Mouse (Mus musculus) mesoderm, embryonic 11.5 days (tissue): ENCODE data around the gene Ldoc1.

ENCODE experiments used
- DNase-seq: peaks from one replicate; pipeline ENCODE4 v3.0.0-alpha.2; 2012; ENCODE audit warnings: low read depth, low spot score

Ldoc1 gene

DNA sequence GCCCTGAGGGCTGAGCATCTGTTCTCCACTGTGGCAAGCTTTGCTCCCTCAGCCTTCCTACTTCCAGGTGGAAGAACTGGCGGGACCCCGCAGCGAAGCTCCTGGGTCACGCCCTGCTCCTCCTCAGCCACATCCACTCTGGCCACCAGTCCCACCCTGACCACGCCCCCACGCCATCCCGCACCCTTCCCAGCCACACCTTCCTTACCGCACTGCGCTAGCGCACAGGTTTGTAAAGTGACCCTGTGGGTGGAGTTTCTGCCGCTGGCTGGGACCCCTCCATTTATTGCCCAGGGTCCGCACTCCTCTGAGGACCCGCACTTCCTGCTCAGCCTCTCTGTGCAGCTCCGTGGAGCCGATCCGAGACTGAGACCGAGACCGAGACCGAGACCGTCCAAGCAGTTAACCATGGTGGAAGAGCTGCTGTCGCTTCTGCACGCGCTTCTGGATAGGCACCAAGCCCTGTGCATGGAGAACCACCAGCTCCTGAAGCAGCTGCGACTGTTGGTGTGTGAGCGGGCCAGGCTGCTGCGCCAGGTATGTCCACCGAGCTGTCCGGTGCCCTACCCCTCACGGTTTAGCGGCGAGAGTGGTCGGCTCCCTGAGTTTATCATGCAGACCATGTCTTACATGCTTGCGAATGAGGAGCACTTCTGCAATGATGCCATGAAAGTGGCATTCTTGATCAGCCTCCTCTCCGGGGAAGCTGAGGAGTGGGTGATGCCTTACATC, at the start of gene Ldoc1:
TSS of gene Ldoc1 (plus strand) at position 196 of the 732 bp plus-strand sequence.
- DNase-seq = no peak

DNA sequence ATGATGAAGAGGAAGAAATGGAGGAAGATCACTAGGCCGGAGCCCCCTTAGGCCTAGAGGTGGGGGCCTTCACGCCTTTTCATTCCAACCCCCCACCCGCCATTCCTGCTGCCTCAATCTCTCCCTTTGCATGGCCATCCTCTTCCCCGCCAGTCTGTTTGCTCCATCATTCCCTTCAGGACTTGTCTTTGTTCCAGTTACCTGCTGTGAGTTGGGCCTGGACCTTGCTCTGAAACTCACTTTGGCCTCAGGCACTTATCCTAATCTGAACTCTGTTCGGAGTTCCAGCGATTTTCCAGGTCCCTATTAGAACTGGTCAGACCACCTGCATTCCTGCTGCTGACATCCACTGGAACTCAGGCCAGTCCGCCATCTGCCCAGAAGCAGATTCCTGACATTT, 834 bp downstream of the Ldoc1 start:
- DNase-seq = no peak

DNA sequence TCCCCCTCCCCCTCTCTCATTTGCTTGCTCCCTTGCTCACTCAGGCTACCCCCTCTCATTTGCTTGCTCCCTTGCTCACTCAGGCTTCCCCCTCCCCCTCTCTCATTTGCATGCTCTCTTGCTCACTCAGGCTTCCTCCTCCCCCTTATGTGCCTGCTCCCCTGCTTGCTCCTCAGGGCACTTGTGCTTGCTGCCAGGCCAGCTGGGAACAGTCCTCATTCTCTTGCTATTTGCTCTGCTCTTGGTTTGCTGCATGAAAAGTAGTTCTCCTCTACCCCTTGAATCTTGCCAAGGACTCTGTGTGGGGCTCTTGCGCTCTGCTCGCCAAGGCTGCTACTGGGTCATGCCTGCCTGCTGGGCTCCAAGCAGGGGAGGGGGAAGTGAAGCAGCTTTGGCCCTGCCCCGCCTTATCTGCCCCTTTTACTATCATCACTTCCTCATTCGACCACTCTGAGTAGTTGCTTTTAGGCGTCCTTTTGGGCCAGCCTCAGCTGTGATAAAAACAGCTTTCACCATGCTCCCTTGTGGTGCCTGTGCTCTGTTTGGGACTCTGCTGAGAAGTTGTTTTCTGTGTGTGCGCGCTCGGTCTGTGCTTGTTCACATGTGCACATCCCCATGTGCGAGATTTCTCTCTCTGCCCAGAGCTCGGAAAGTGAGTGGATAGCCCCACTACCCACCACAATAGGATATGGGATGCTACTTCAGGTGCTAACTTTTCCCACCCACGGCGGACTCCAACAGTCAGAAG, 13.2 kb downstream of the Ldoc1 start:
- no peak for DNase-seq

DNA sequence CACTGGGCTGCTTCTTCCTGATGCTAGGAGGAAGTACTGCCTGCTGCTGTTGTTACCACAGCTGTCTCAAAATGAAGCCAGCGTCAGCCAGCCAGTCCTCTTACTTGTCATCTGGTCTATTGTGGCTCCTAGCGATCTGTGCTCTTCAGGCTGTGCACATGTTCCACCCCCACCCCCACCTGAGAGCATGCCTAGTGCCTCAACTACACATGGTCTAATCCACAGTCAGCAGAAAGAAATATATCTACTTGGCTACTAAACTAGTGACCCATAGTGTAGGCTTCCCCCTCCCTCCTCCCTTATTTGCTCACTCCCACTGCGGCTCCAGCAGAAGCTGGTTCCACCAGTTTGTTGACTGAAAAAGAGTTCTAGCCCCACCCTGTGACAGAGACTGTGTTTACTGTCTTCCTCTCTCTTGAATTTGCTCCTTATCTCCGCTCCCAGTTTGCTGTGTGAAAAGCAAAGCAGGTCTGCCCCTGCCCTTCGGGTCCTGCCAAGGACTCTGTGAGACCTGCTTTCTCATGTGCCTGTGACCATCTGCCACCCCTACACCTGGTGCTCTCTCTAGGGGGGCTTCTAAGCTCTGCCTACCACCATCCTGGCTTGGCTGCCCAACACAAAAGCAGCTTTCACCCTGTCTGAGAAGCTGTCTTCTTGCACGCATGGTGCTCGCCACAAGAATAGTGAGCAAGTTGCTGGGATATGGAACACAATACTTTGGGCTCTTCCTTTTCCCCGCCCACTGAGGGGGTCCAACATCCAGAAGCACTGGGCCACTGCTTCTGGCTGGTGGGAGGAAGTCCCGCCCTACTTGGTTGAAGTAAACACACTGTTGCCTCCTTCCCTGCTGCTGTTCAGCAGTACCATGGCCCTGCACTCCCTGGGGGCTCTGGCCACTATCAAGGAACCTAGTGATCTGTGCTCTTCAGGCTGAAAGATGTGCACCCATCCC, 14.0 kb downstream of the Ldoc1 start:
- DNase-seq = no peak

DNA sequence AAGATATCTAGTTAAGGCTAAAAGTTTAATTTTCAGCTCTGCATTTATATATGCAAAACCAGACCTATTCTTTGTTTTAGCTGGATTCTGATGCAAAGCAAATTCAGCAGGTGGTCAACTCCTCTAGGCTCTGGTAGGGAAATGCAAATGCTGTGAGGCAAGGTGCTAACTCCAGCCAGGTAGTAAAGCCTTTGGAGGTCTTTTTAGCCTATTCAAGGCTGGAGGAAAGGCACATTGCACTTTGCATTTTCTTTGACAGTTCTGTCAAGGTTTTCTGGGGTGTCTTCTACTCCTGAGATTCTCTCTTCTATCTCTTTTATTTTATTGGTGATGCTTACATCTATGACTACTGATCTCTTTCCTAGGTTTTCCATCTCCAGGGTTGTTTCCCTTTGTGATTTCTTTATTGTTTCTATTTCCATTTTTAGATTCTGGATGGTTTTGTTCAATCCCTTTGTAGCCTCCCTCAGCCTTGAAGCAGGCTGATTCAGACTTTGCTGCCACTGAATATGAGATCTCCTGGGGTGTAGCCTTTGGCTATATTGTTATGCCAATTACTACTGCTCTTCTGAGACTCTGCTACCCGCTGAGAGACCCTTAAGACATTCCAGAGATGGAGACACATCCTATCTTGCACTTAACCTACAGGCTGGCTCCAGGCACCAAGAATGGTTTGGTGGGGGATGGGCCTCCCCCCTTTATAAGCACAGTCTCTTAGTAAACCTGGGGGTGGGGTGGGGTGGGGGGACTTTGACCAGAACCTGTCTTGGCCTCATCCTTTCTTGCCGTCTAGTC, 18.4 kb downstream of the Ldoc1 start:
- DNase-seq = no peak
